8 mouse cellular contexts compared by ENCODE assay signal in genomic region chr14:48524135-48524534, GRCm38 (mm10).
A peak's percentile ranks its signal among the peaks of the same experiment; 100 is the strongest.
DNase-seq lines count a peak whose midpoint lies in the region; ATAC-seq and TF ChIP-seq lines count a peak whose summit lies in the region.
"Had no signal": no experiment of that assay in that cellular context is flagged by ENCODE, and none has a peak within 500 bp of the region (broad histone marks: within the 10 kb centered on the region; RNA-seq: fewer than 3 reads in every experiment).

No protein-coding gene starts in this region.

- H3K4me3 ChIP-seq in kidney, embryonic 16.5 days (ENCODE audit: low read length): no peak overlapping the region
- H3K4me3 ChIP-seq in CH12.LX (replicated peaks in 1 of 3; ENCODE audit: low read depth in 2 of 3, low read length in 2 of 3, poor library complexity in 1 of 3): no peak overlapping the region
- no peak overlapping the region for H3K4me3 ChIP-seq in bone marrow macrophage, adult 2 months (ENCODE audit: insufficient read depth, low read length)
- no peak overlapping the region for H3K4me3 ChIP-seq in forebrain, embryonic 13.5 days
- H3K4me3 ChIP-seq: embryonic facial prominence, embryonic 13.5 days had no signal

- TF ChIP-seq CTCF in CH12.LX (conservative IDR thresholded peaks at IDR 0.05 in 1 of 2, IDR thresholded peaks at IDR 0.05 in 1 of 2; ENCODE audit: low read depth in 2 of 2, low read length in 2 of 2): peak; percentile 62 to 75
- TF ChIP-seq CTCF in bone marrow macrophage, adult 2 months (IDR thresholded peaks at IDR 0.05; ENCODE audit: low read depth, low read length): 0 out of 2 replicates have a peak, but pooled peaks have one; percentile 28

- no peaks in the 10 kb centered on the region for H3K36me3 ChIP-seq in kidney, embryonic 16.5 days (ENCODE audit: insufficient read depth, low read length)
- no peaks in the 10 kb centered on the region for H3K36me3 ChIP-seq in CH12.LX (replicated peaks in 1 of 2; ENCODE audit: control insufficient read depth in 1 of 2, insufficient read depth in 1 of 2, low read length in 1 of 2)
- no peaks in the 10 kb centered on the region for H3K36me3 ChIP-seq in forebrain, embryonic 13.5 days (ENCODE audit: poor library complexity, severe bottlenecking)
- H3K36me3 ChIP-seq: embryonic facial prominence, embryonic 13.5 days had no signal

- TF ChIP-seq EP300 in CH12.LX (IDR thresholded peaks at IDR 0.05; ENCODE audit: low read length): no peak

- 52% methylated on average over 9 of the region's 9 CpGs for WGBS in kidney, embryonic 16.5 days
- WGBS in forebrain, embryonic 13.5 days: 43% methylated on average over 9 of the region's 9 CpGs

- no peak overlapping the region for H3K4me2 ChIP-seq in kidney, embryonic 16.5 days (replicated peaks; ENCODE audit: low read depth, low read length)
- H3K4me2 ChIP-seq in CH12.LX (ENCODE audit: insufficient read depth, low read depth, poor library complexity, severe bottlenecking): no peak overlapping the region
- H3K4me2 ChIP-seq in forebrain, embryonic 13.5 days: no peak overlapping the region
- H3K4me2 ChIP-seq: embryonic facial prominence, embryonic 13.5 days had no signal

- no peak for TF ChIP-seq POLR2A in CH12.LX (IDR thresholded peaks at IDR 0.05; ENCODE audit: low read depth, low read length)
- TF ChIP-seq POLR2A in bone marrow macrophage, adult 2 months (IDR thresholded peaks at IDR 0.05; ENCODE audit: borderline replicate concordance, low read depth, low read length): no peak

- H3K79me2 ChIP-seq in CH12.LX (replicated peaks; ENCODE audit: control insufficient read depth, extremely low read depth, insufficient read depth, poor library complexity, severe bottlenecking): no peaks in the 10 kb centered on the region

- H3K4me1 ChIP-seq in kidney, embryonic 16.5 days (ENCODE audit: insufficient read depth, low read length): 0 out of 2 replicates have a peak, but pooled peaks cover 7% of the 10 kb centered on the region
- no peaks in the 10 kb centered on the region for H3K4me1 ChIP-seq in CH12.LX (ENCODE audit: control insufficient read depth in 1 of 2, insufficient read depth in 2 of 2)
- H3K4me1 ChIP-seq in bone marrow macrophage, adult 2 months (ENCODE audit: control insufficient read depth, insufficient read depth, low read length): no peaks in the 10 kb centered on the region
- no peaks in the 10 kb centered on the region for H3K4me1 ChIP-seq in forebrain, embryonic 13.5 days

- H3K9me3 ChIP-seq in kidney, embryonic 16.5 days (ENCODE audit: low read length): no peaks in the 10 kb centered on the region
- no peaks in the 10 kb centered on the region for H3K9me3 ChIP-seq in CH12.LX (replicated peaks; ENCODE audit: low read length)
- H3K9me3 ChIP-seq in forebrain, embryonic 13.5 days (replicated peaks): no peaks in the 10 kb centered on the region
- H3K9me3 ChIP-seq: embryonic facial prominence, embryonic 13.5 days had no signal

- peak; percentile 19 for DNase-seq in kidney, adult 9 months
- DNase-seq in CH12.LX (ENCODE audit: extremely low read depth): peak; percentile 31
- peak; percentile 48 for DNase-seq in left cerebral cortex, postnatal 4 days
- no peak for DNase-seq in spleen, adult 12 weeks (ENCODE audit: low spot score)

- no peak overlapping the region for H3K27ac ChIP-seq in kidney, embryonic 16.5 days (ENCODE audit: low read length)
- H3K27ac ChIP-seq in CH12.LX (ENCODE audit: insufficient read depth, low read depth): no peak overlapping the region
- no peak overlapping the region for H3K27ac ChIP-seq in bone marrow macrophage, adult 2 months (ENCODE audit: insufficient read depth, low read depth, low read length)
- no peak overlapping the region for H3K27ac ChIP-seq in forebrain, embryonic 13.5 days
- H3K27ac ChIP-seq: embryonic facial prominence, embryonic 13.5 days had no signal

- ATAC-seq in kidney, embryonic 16.5 days (ENCODE audit: low FRiP score, low TSS enrichment): no peak
- peak; percentile 59; the same call in 1 of the 2 replicates for ATAC-seq in forebrain, embryonic 13.5 days

- dilution Hi-C loops in CH12.LX (cut with MboI; ENCODE audit: extremely low pct_ligation_motif_present, extremely low pct_unique_long_range_greater_than_20kb, low sequenced_read_pairs): no loop called here

- intact Hi-C loops in left cerebral cortex, postnatal 4 days (cut with DNase I): loop anchor here (10.0 kb wide), 1 partner anchor 461 kb away; no protein-coding TSS in a partner anchor

- peak; percentile 63 for TF ChIP-seq RAD21 in CH12.LX (IDR thresholded peaks at IDR 0.05; ENCODE audit: low read depth, low read length)

- in situ Hi-C loops in CH12.LX (cut with MboI; ENCODE audit: low pct_ligation_motif_present, low pct_unique_long_range_greater_than_20kb, low sequenced_read_pairs): loop anchor here (25.0 kb wide), 1 partner anchor 588 kb away; no protein-coding TSS in a partner anchor

- peaks cover 4% of the 10 kb centered on the region; the same call in 1 of the 2 replicates for H3K27me3 ChIP-seq in kidney, embryonic 16.5 days (ENCODE audit: insufficient read depth, low read length)
- no peaks in the 10 kb centered on the region for H3K27me3 ChIP-seq in CH12.LX (replicated peaks)
- H3K27me3 ChIP-seq in forebrain, embryonic 13.5 days: peaks cover 46% of the 10 kb centered on the region

- no peak overlapping the region for H3K9ac ChIP-seq in kidney, embryonic 16.5 days (replicated peaks; ENCODE audit: low read length)
- no peak overlapping the region for H3K9ac ChIP-seq in CH12.LX (ENCODE audit: insufficient read depth, low read depth)
- no peak overlapping the region for H3K9ac ChIP-seq in forebrain, embryonic 13.5 days
- H3K9ac ChIP-seq: embryonic facial prominence, embryonic 13.5 days had no signal

TF ChIP-seq in CH12.LX, 34 proteins besides CTCF, POLR2A, EP300 and RAD21:
- TF ChIP-seq CHD1 (IDR thresholded peaks at IDR 0.05; ENCODE audit: low read depth, low read length): no peak
- peak; percentile 23; the same call in 1 of the 2 replicates for TF ChIP-seq ZC3H11A (IDR thresholded peaks at IDR 0.05; ENCODE audit: low read depth, low read length)
- TF ChIP-seq SMC3 (IDR thresholded peaks at IDR 0.05; ENCODE audit: low read depth, low read length): peak; percentile 78
